Mouse (Mus musculus) spleen, adult 2 months (tissue): Measurements from ENCODE around the gene Zbtb7a. TPM values are rescaled to one million over a fixed set of nuclear protein-coding genes. Genes with fewer than 3 reads are reported as not detected.

Experiments
- DNase-seq, 2 experiments: peaks; one replicate each; pipeline versions ENCODE4 v3.0.0 to v3.0.0-alpha.2; 2012 to 2021; ENCODE audit warnings: low spot score in 2 of 2, low read depth in 1 of 2
- H3K27ac ChIP-seq: fragments of 200-500 bp; 2 replicates; pipeline ENCODE4 v1.5.1; 2012; ENCODE audit warnings: low read length, inconsistent platforms; ENCODE audit not compliant: insufficient read depth
- H3K27me3 ChIP-seq: fragments of 200-500 bp; 2 replicates; pipeline ENCODE4 v1.6.1; 2012; ENCODE audit warnings: mild to moderate bottlenecking, moderate library complexity, low read length, inconsistent platforms; ENCODE audit not compliant: control insufficient read depth, insufficient read depth
- H3K36me3 ChIP-seq: fragments of 200-500 bp; 2 replicates; pipeline ENCODE4 v1.6.1; 2012; ENCODE audit warnings: mild to moderate bottlenecking, low read length, inconsistent platforms; ENCODE audit not compliant: control insufficient read depth, insufficient read depth
- H3K4me1 ChIP-seq: fragments of 200-500 bp; 2 replicates; pipeline ENCODE4 v1.6.1; 2011; ENCODE audit warnings: inconsistent platforms; ENCODE audit not compliant: control insufficient read depth, insufficient read depth, insufficient read length
- H3K4me3 ChIP-seq: fragments of 200-500 bp; 2 replicates; pipeline ENCODE4 v1.5.1; 2011; ENCODE audit warnings: mild to moderate bottlenecking, inconsistent platforms; ENCODE audit not compliant: insufficient read depth, insufficient read length; ENCODE audit errors: extremely low read depth
- CTCF ChIP-seq: fragments of 200-500 bp; IDR thresholded peaks from 2 replicates; pipeline ENCODE4 v1.5.1; 2011; ENCODE audit warnings: mild to moderate bottlenecking, inconsistent platforms; ENCODE audit not compliant: insufficient read depth, insufficient read length, insufficient replicate concordance; ENCODE audit errors: extremely low read depth
- POLR2A ChIP-seq: fragments of 200-500 bp; IDR thresholded peaks from 2 replicates; pipeline ENCODE4 v1.6.1; 2011; ENCODE audit warnings: low read depth, low read length, inconsistent platforms
- WGBS: fragments of 180-500 bp; shearing (Covaris S2); methylation state at CpG from one replicate; pipeline ENCODE4 v1.1.7; 2018; 5-methylcytosine and 5-hydroxymethylcytosine counted together
- polyA plus RNA-seq: library from polyadenylated mRNA; depleted of rRNA; stranded (reverse); fragments of >200 nt; gene quantifications from 2 replicates; pipeline ENCODE4 v1.2.3, GENCODE M21; 2012

The Zbtb7a gene
- polyA plus RNA-seq, 1 experiment, result 64.6 TPM

DNA sequence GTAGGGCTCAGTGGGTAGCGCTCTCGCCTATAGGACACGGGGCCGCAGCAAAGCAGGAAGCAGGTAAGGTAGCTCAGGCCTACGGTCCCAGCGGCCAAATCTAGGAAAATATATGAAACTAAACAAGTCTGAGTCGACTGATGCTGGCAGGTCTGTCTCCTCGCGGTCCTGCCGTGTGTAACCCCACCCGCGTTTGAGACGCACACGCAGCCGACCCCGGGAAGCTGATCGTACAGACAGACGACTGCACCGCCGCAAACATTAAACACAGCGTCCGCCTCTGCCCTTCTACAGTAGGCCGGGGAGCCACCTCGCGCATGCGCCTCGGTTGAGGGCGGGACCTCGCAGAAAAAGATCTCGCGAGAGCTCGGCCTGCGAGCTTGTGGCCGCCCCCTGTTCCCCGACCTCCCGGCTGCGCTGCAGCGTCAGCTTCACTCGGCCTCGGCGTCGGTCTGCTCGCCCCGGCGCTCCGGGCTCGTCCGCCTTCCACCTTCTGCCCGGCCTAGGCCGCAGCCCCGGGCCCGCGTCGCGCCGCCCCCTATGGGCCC lies 29.4 kb upstream of the Zbtb7a start, which contains the start of gene Map2k2:
Gene Map2k2, plus strand, starts transcription at position 351 of the 548 bp plus-strand sequence.
- peak within 1 kb of the TSS; percentile 71 for H3K4me3 ChIP-seq
- under 1% methylated on average over 56 of the region's 56 CpGs for WGBS
- H3K4me1 ChIP-seq, result peaks cover 12% of the 10 kb centered on the region; the same call in 1 of the 2 replicates
- H3K27ac ChIP-seq, result peak within 1 kb of the TSS; percentile 96
- no peaks in the 10 kb centered on the region for H3K27me3 ChIP-seq
- DNase-seq, result peak; percentile 94 to 97
- peak; percentile 98 for TF ChIP-seq POLR2A
- TF ChIP-seq CTCF, result no peak
- peaks cover 17% of the 10 kb centered on the region for H3K36me3 ChIP-seq

DNA sequence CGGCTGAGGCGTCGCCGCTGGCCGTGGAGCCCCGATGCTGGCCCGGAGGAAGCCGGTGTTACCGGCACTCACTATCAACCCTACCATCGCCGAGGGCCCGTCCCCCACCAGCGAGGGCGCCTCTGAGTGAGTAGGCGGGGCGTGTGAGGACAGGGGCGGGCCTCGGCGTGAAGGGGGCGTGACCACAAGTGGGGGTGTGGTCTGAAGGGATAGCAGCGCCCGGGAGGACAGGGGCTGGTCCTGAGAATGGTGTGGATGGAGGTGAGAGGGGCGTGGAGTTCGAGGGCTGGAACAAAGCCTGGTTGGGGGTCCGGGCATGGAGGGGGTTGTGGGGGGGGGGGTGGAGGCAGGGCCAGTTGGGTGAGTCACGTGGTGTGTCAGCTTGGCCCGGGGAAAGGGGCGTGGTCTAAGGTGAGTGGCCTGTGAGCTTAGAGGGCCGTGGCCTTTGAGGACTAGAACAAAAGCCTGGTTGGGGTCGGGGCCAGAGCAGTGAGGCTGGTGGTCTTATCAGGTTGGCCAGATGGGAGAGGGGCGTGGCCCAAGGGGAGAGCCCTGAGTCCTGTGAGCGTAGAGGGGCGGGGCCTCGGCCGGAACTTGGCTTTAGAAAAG lies 28.8 kb upstream of the Zbtb7a start:
- peak; percentile 57 to 79 for DNase-seq
- WGBS, result 1% methylated on average over 35 of the region's 35 CpGs
- H3K4me1 ChIP-seq, result peaks cover 12% of the 10 kb centered on the region; the same call in 1 of the 2 replicates
- no peak for TF ChIP-seq POLR2A
- no peak for TF ChIP-seq CTCF
- H3K4me3 ChIP-seq, result peak overlapping the region; percentile 71
- no peaks in the 10 kb centered on the region for H3K27me3 ChIP-seq
- peak overlapping the region; percentile 96 for H3K27ac ChIP-seq
- peaks cover 19% of the 10 kb centered on the region for H3K36me3 ChIP-seq

DNA sequence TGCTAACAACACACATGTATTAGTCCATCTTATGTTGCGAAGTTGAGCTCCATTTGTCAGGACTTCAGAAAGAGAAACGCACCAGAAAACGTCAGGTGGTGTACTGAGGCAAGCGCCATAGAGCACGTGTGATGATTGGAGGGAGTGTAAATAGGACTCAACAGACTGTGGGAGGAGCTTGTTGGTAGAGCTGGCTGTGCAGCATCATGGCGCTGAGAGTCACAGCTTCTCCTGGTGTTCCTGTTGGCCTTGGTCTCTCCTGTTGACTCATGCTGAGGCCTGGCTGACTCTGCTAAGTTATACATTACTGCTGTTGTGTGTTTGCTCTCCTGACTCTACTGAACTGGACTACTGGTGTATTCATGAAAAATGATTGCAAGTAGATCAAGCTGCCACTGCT lies 22.1 kb upstream of the Zbtb7a start:
- DNase-seq, result no peak
- Histone ChIP-seq H3K27ac (no peak overlapping the region), H3K4me3 (no peak overlapping the region), H3K4me1 (no peaks in the 10 kb centered on the region), H3K36me3 (peaks cover 35% of the 10 kb centered on the region), H3K27me3 (no peaks in the 10 kb centered on the region)
- 91% methylated on average over 6 of the region's 6 CpGs for WGBS
- TF ChIP-seq CTCF (no peak), POLR2A (no peak)

DNA sequence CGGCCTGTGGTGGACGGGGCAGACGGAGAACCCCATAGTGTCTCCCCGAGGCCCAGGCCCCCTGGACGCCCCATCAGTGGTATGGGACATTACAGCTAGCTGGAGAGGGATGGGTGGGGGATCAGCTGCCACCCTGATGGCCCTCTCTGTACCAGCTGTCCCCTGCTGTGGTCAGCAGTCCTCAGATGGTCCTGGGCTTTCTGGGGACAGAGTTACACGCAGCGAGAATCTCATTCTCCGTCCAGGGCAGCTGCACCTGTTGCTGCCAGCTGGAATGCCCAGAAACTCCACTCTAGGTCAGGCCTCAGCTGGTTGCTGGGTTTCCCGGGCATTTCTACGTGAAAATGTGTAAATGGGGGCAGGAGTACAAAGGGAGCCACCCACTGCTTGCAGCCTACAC lies 15.4 kb upstream of the Zbtb7a start:
- no peak for DNase-seq
- no peak overlapping the region for H3K27ac ChIP-seq
- H3K27me3 ChIP-seq, result no peaks in the 10 kb centered on the region
- no peak overlapping the region for H3K4me3 ChIP-seq
- H3K36me3 ChIP-seq, result peaks cover 49% of the 10 kb centered on the region
- 92% methylated on average over 10 of the region's 10 CpGs for WGBS
- TF ChIP-seq POLR2A (no peak), CTCF (no peak)
- no peaks in the 10 kb centered on the region for H3K4me1 ChIP-seq

DNA sequence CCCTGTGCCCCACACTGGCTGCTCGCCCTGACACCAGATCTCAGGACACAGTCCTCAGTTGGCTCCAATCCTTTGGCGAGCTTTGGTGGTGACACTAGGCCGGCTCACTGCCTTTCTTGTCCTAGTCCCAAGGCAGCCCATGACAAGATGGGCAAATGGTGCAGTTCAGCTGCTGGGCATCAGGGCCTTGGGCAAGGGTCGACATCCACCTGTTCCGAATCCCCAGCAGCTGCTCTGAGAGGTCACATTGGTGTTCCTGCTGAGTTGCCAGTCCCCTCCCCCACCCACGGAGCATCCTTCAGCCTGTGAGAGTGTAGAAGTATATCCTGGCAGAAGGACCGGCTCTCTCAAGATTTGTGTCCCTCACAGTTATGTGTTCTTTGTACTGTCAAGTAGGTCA lies 14.4 kb upstream of the Zbtb7a start:
- H3K36me3 ChIP-seq, result peaks cover 43% of the 10 kb centered on the region
- H3K4me1 ChIP-seq, result no peaks in the 10 kb centered on the region
- WGBS, result 95% methylated on average over 7 of the region's 7 CpGs
- no peaks in the 10 kb centered on the region for H3K27me3 ChIP-seq
- H3K4me3 ChIP-seq, result no peak overlapping the region
- TF ChIP-seq CTCF (no peak), POLR2A (no peak)
- H3K27ac ChIP-seq, result no peak overlapping the region
- no peak for DNase-seq

DNA sequence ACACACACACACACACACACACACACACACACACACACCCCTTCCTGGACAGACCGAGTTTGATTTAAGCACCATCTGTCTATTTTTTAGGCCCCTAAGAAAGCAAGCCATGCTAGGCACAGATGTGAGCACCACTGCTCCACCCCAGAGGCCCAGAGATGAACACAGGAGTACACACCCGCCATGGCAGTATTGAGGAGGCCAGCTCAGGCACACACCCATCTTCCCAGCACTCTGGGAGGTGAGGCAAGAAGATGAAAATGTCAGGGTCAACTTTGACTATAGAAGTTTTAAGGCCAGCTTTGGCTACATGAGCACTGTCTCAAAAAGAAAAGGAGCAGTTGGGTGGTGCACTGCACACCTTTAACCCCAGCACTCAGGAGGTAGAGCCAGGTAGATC lies 12.1 kb upstream of the Zbtb7a start:
- Histone ChIP-seq H3K4me1 (peaks cover 7% of the 10 kb centered on the region; the same call in 1 of the 2 replicates), H3K27ac (no peak overlapping the region), H3K36me3 (peaks cover 36% of the 10 kb centered on the region), H3K27me3 (no peaks in the 10 kb centered on the region), H3K4me3 (no peak overlapping the region)
- WGBS, result 69% methylated on average over 2 of the region's 2 CpGs
- no peak for TF ChIP-seq CTCF
- no peak for TF ChIP-seq POLR2A
- no peak for DNase-seq

DNA sequence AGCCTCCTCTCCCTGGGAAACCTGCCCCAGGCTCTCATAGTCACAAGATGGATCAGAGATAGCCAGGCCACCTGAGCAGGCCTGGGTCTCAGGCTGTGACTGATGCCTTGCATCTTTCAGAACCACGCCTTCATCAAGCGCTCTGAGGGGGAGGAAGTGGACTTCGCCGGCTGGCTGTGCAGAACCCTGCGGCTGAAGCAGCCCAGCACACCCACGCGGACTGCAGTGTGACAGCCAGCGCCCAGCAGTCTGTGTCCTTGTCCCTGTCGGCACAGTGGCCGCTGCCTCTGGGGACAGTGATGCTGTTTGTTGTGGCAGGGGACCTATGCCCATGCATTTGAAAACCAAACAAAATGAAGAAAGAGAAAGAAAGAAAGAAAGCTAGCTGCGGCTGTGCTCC lies 11.5 kb upstream of the Zbtb7a start:
- no peaks in the 10 kb centered on the region for H3K27me3 ChIP-seq
- no peak for TF ChIP-seq POLR2A
- no peak for TF ChIP-seq CTCF
- no peak overlapping the region for H3K4me3 ChIP-seq
- WGBS, result 76% methylated on average over 11 of the region's 11 CpGs
- no peak for DNase-seq
- peaks cover 33% of the 10 kb centered on the region for H3K36me3 ChIP-seq
- H3K4me1 ChIP-seq, result peaks cover 13% of the 10 kb centered on the region
- no peak overlapping the region for H3K27ac ChIP-seq
